Mouse (Mus musculus): Measurements from ENCODE around the gene Atp5e.

DNA sequence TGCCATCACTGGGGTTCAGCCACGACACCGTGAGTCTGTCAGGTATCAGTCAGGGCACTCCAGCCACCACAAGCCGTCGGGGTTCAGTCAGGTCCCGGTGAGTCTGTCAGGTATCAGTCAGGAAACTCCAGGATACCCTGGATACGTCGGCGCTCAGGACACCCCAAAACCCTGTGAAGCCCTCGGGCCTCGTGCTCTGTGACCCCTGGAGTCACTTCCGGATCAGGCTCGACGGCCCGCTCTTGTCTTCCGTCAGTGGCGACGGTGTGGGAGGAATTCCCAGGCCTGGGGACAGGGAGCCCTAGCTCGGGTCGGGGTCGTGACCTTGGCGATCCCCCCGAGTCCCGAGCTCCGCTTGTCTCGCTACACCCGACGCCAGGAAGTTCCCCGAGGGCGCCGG is 8.5 kb upstream of the Atp5e start:
- TF ChIP-seq EP300 (IDR thresholded peaks at IDR 0.05) (no peak), CTCF (IDR thresholded peaks at IDR 0.05) (no peak)

Measured in lung, postnatal 0 days (tissue).